In the genomic region with DNA sequence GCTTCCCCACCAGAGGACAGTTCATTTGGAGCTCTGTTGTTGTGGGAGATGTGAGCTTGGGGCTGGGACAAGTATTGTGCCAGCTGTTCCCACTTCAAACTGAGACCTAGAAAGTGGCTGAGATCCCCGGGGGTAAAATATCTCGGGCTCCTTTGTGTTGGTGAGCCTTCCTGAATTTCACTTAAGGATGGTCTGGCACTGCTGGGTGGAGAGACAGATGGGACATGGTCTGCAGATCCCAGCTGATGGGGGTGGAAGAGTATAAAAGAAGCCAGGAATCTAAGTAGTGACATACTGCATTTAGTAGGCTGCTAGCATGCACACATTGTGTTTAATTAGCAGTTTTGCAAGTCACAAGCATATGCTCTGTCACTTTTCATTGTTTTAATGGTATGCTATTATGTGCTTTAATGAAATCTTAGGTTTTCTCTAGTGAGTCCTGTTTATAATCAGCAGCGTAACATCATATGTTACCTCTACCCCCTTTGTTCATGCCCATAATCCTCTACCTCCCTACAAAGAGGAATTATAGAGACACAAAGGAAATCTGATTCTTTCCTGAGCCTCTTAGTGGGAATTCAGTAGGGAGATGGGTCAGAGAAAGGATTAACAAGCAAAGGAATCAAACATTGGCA, we compare ENCODE assay signal across 13 mouse cellular contexts. TPM values are rescaled to one million over a fixed set of nuclear protein-coding genes. Genes with fewer than 3 reads are reported as not detected.
DNase-seq lines count a peak whose midpoint lies in the region; ATAC-seq and TF ChIP-seq lines count a peak whose summit lies in the region.
"Had no signal": no experiment of that assay in that cellular context is flagged by ENCODE, and none has a peak within 500 bp of the region (broad histone marks: within the 10 kb centered on the region; RNA-seq: fewer than 3 reads in every experiment).

No protein-coding gene starts in this region.

- no peak for TF ChIP-seq CTCF in brain, embryonic 14.5 days (IDR thresholded peaks at IDR 0.05; ENCODE audit: borderline replicate concordance, extremely low read depth, insufficient read depth, insufficient read length)
- no peak for TF ChIP-seq CTCF in cerebellum, adult 2 months (IDR thresholded peaks at IDR 0.05; ENCODE audit: borderline replicate concordance, insufficient read depth, low read depth, low read length)

- 29% methylated on average over 3 of the region's 3 CpGs for WGBS in forebrain, embryonic 12.5 days
- WGBS in midbrain, embryonic 14.5 days: 21% methylated on average over 3 of the region's 3 CpGs
- WGBS in liver, embryonic 11.5 days: 67% methylated on average over 3 of the region's 3 CpGs
- WGBS in cerebellum, adult 2 months: 27% methylated on average over 3 of the region's 3 CpGs

- no peak for TF ChIP-seq POLR2A in brain, embryonic 14.5 days (IDR thresholded peaks at IDR 0.05; ENCODE audit: borderline replicate concordance, extremely low read depth, insufficient read depth, insufficient read length, poor library complexity, severe bottlenecking)
- TF ChIP-seq POLR2A in cerebellum, adult 2 months (IDR thresholded peaks at IDR 0.05; ENCODE audit: borderline replicate concordance, insufficient read depth, low read length): no peak

- H3K36me3 ChIP-seq in forebrain, embryonic 12.5 days (replicated peaks): no peaks in the 10 kb centered on the region
- H3K36me3 ChIP-seq in midbrain, embryonic 14.5 days (ENCODE audit: control insufficient read depth, insufficient read depth, low read length): no peaks in the 10 kb centered on the region
- no peaks in the 10 kb centered on the region for H3K36me3 ChIP-seq in liver, embryonic 11.5 days (ENCODE audit: control insufficient read depth, insufficient read depth, low read length)

- no peaks in the 10 kb centered on the region for H3K9me3 ChIP-seq in forebrain, embryonic 12.5 days
- no peaks in the 10 kb centered on the region for H3K9me3 ChIP-seq in midbrain, embryonic 14.5 days (ENCODE audit: control insufficient read depth, low read length)
- no peaks in the 10 kb centered on the region for H3K9me3 ChIP-seq in liver, embryonic 11.5 days (ENCODE audit: control insufficient read depth, low read length)

- H3K4me1 ChIP-seq in forebrain, embryonic 12.5 days: peaks cover 9% of the 10 kb centered on the region; the same call in 1 of the 2 replicates
- H3K4me1 ChIP-seq in midbrain, embryonic 14.5 days (ENCODE audit: control insufficient read depth, insufficient read depth, low read length): no peaks in the 10 kb centered on the region
- H3K4me1 ChIP-seq in liver, embryonic 11.5 days (replicated peaks; ENCODE audit: control insufficient read depth, insufficient read depth, low read length): no peaks in the 10 kb centered on the region
- H3K4me1 ChIP-seq in cerebellum, adult 2 months (ENCODE audit: control insufficient read depth, insufficient read depth, low read length): no peaks in the 10 kb centered on the region

- no peak overlapping the region for H3K9ac ChIP-seq in forebrain, embryonic 12.5 days
- no peak overlapping the region for H3K9ac ChIP-seq in midbrain, embryonic 14.5 days (replicated peaks; ENCODE audit: low read length)
- no peak overlapping the region for H3K9ac ChIP-seq in liver, embryonic 11.5 days (ENCODE audit: low read depth, low read length)

- DNase-seq in brain, embryonic 14.5 days (ENCODE audit: low read depth): peak; percentile 85
- peak; percentile 60 to 69 for DNase-seq in layer of hippocampus, adult 8-10 months (ENCODE audit: low spot score in 2 of 2)
- no peak for DNase-seq in midbrain, embryonic 14.5 days
- no peak for DNase-seq in heart, adult 11 months
- no peak for DNase-seq in spleen, postnatal 36 days (ENCODE audit: low spot score in 2 of 2)
- no peak for DNase-seq in liver, embryonic 11.5 days (ENCODE audit: low spot score)
- no peak for DNase-seq in cerebellum, adult 2 months
- DNase-seq: cerebellum, postnatal 25 days; gastrocnemius, postnatal 25 days had no signal

- H3K27me3 ChIP-seq in forebrain, embryonic 12.5 days: no peaks in the 10 kb centered on the region
- H3K27me3 ChIP-seq in midbrain, embryonic 14.5 days (ENCODE audit: control insufficient read depth, insufficient read depth, low read length): no peaks in the 10 kb centered on the region
- H3K27me3 ChIP-seq in liver, embryonic 11.5 days (replicated peaks; ENCODE audit: control insufficient read depth, insufficient read depth, low read length): no peaks in the 10 kb centered on the region
- H3K27me3 ChIP-seq in cerebellum, adult 2 months (ENCODE audit: control insufficient read depth, insufficient read depth, low read length): no peaks in the 10 kb centered on the region

- H3K4me3 ChIP-seq in forebrain, embryonic 12.5 days (replicated peaks): no peak overlapping the region
- no peak overlapping the region for H3K4me3 ChIP-seq in midbrain, embryonic 14.5 days (replicated peaks; ENCODE audit: low read depth, low read length)
- H3K4me3 ChIP-seq in liver, embryonic 11.5 days (ENCODE audit: low read depth, low read length): no peak overlapping the region
- H3K4me3 ChIP-seq in cerebellum, adult 2 months (replicated peaks; ENCODE audit: insufficient read depth, low read depth, low read length): no peak overlapping the region

- H3K4me2 ChIP-seq in forebrain, embryonic 12.5 days: no peak overlapping the region
- H3K4me2 ChIP-seq in midbrain, embryonic 14.5 days (ENCODE audit: low read length): no peak overlapping the region
- no peak overlapping the region for H3K4me2 ChIP-seq in liver, embryonic 11.5 days

- peak overlapping the region; percentile 19; the same call in 1 of the 2 replicates for H3K27ac ChIP-seq in forebrain, embryonic 12.5 days
- H3K27ac ChIP-seq in midbrain, embryonic 14.5 days (replicated peaks; ENCODE audit: low read depth, low read length): no peak overlapping the region
- H3K27ac ChIP-seq in liver, embryonic 11.5 days (ENCODE audit: low read depth, low read length): no peak overlapping the region
- H3K27ac ChIP-seq in cerebellum, adult 2 months (ENCODE audit: insufficient read depth, low read length): no peak overlapping the region

- ATAC-seq in forebrain, embryonic 12.5 days (ENCODE audit: low FRiP score): peak; percentile 79; the same call in 1 of the 2 replicates
- peak; percentile 60; the same call in 1 of the 2 replicates for ATAC-seq in midbrain, embryonic 14.5 days (ENCODE audit: low FRiP score, low TSS enrichment)
- ATAC-seq in liver, embryonic 11.5 days (replicated peaks; ENCODE audit: low FRiP score): no peak
- ATAC-seq: activated CD4-positive, CD25-positive, alpha-beta regulatory T cell, adult 4 months; inflammation-experienced regulatory T-cells, adult 6 months had no signal

RNA-seq across cellular contexts. Expression of gene Reg3g, which starts 8.4 kb away (rescaled TPM):
- 0.45 TPM in 1 of 2 replicates, not detected in the other for polyA plus RNA-seq in brain, embryonic 14.5 days (2012; rRNA removed)
- not detected in 2 replicates for polyA plus RNA-seq in forebrain, embryonic 12.5 days (2016; fragmentation: Nextera tagmentation; extraction: Ambion mirVana)
- not detected for total RNA-seq in layer of hippocampus, adult 8-10 months (2022)
- not detected in 2 replicates for polyA plus RNA-seq in midbrain, embryonic 14.5 days (2014; fragmentation: Nextera tagmentation; extraction: Ambion mirVana)
- not detected in 2 replicates for polyA plus RNA-seq in liver, embryonic 11.5 days (2014; fragmentation: Nextera tagmentation; extraction: Ambion mirVana)
- 0.20 and 0.25 TPM in 2 replicates for polyA plus RNA-seq in cerebellum, adult 2 months (2012; rRNA removed)
- total RNA-seq: gastrocnemius, postnatal 25 days; liver, adult 2 months had no signal
- polyA plus RNA-seq: activated CD4-positive, CD25-positive, alpha-beta regulatory T cell, adult 4 months; inflammation-experienced regulatory T-cells, adult 6 months; liver, adult 2 months had no signal

RNA-seq across cellular contexts. Expression of gene Reg1, which starts 37.8 kb away (rescaled TPM):
- polyA plus RNA-seq in brain, embryonic 14.5 days (2012; rRNA removed): not detected in 2 replicates
- not detected in 2 replicates for polyA plus RNA-seq in forebrain, embryonic 12.5 days (2016; fragmentation: Nextera tagmentation; extraction: Ambion mirVana)
- total RNA-seq in layer of hippocampus, adult 8-10 months (2022): not detected
- polyA plus RNA-seq in midbrain, embryonic 14.5 days (2014; fragmentation: Nextera tagmentation; extraction: Ambion mirVana): not detected in 2 replicates
- polyA plus RNA-seq in liver, embryonic 11.5 days (2014; fragmentation: Nextera tagmentation; extraction: Ambion mirVana): not detected in 2 replicates
- polyA plus RNA-seq in cerebellum, adult 2 months (2012; rRNA removed): not detected in 2 replicates
- total RNA-seq: gastrocnemius, postnatal 25 days had no signal
- polyA plus RNA-seq: inflammation-experienced regulatory T-cells, adult 6 months had no signal

Comparison
In these comparisons a context has a peak if more than half of its experiments do, and no peak if none do; other contexts are left out.
1. DNase-seq: peak in brain, embryonic 14.5 days (single experiment) and layer of hippocampus, adult 8-10 months (2 of 2); none in midbrain, embryonic 14.5 days (single experiment), heart, adult 11 months (single experiment), spleen, postnatal 36 days (0 of 2), liver, embryonic 11.5 days (single experiment) and cerebellum, adult 2 months (0 of 2).